ENCODE assay signal across 9 mouse cellular contexts in genomic region chr15:100550280-100550679, GRCm38 (mm10). TPM values are rescaled to one million over a fixed set of nuclear protein-coding genes. Genes with fewer than 3 reads are reported as not detected.
A peak's percentile ranks its signal among the peaks of the same experiment; 100 is the strongest.
DNase-seq lines count a peak whose midpoint lies in the region; ATAC-seq lines count a peak whose summit lies in the region.
"Had no signal": no experiment of that assay in that cellular context is flagged by ENCODE, and none has a peak within 500 bp of the region (broad histone marks: within the 10 kb centered on the region; RNA-seq: fewer than 3 reads in every experiment).

No protein-coding gene starts in this region.

- WGBS in heart, embryonic 15.5 days: 86% methylated on average over 4 of the region's 4 CpGs
- WGBS in embryonic facial prominence, embryonic 14.5 days: 92% methylated on average over 4 of the region's 4 CpGs
- WGBS in kidney, embryonic 16.5 days: 92% methylated on average over 4 of the region's 4 CpGs
- 87% methylated on average over 4 of the region's 4 CpGs for WGBS in midbrain, embryonic 16.5 days

- H3K4me2 ChIP-seq in heart, embryonic 15.5 days: peak overlapping the region; percentile 91
- peak overlapping the region; percentile 78; the same call in 1 of the 2 replicates for H3K4me2 ChIP-seq in embryonic facial prominence, embryonic 14.5 days (ENCODE audit: low read depth, low read length)
- H3K4me2 ChIP-seq in kidney, embryonic 16.5 days (replicated peaks; ENCODE audit: low read depth, low read length): peak overlapping the region; percentile 82
- peak overlapping the region; percentile 82; the same call in 1 of the 2 replicates for H3K4me2 ChIP-seq in midbrain, embryonic 16.5 days (ENCODE audit: low read length)

- intact Hi-C loops in heart, postnatal 14 days (cut with DNase I): loop anchor here (5.0 kb wide), 1 partner anchor 62 kb away; no protein-coding TSS in a partner anchor

- no peak overlapping the region for H3K9ac ChIP-seq in heart, embryonic 15.5 days
- H3K9ac ChIP-seq in embryonic facial prominence, embryonic 14.5 days (ENCODE audit: low read depth, low read length): no peak overlapping the region
- 0 out of 2 replicates have a peak overlapping the region, but pooled peaks have one; percentile 86 for H3K9ac ChIP-seq in kidney, embryonic 16.5 days (replicated peaks; ENCODE audit: low read length)
- H3K9ac ChIP-seq in midbrain, embryonic 16.5 days (ENCODE audit: low read depth, low read length): peak overlapping the region; percentile 14; the same call in 1 of the 2 replicates

- no peak for DNase-seq in heart, postnatal 14 days
- DNase-seq in embryonic facial prominence, embryonic 14.5 days (ENCODE audit: low spot score): no peak
- DNase-seq in natural killer cell, adult 2 months (ENCODE audit: low spot score in 2 of 2): no peak
- no peak for DNase-seq in adrenal gland, postnatal 14 days
- DNase-seq in c-Kit-positive CD71-positive TER-119-positive erythroid progenitor cells, embryonic 14.5 days (ENCODE audit: low spot score): no peak
- DNase-seq: spleen, adult 18-20 months had no signal

- no peak for ATAC-seq in heart, embryonic 15.5 days (replicated peaks; ENCODE audit: insufficient number of reproducible peaks, insufficient read depth, low FRiP score, low read depth)
- ATAC-seq in embryonic facial prominence, embryonic 14.5 days (ENCODE audit: low read depth): no peak
- no peak for ATAC-seq in kidney, embryonic 16.5 days (ENCODE audit: low FRiP score, low TSS enrichment)
- no peak for ATAC-seq in midbrain, embryonic 16.5 days

- no peak overlapping the region for H3K27ac ChIP-seq in heart, embryonic 15.5 days
- no peak overlapping the region for H3K27ac ChIP-seq in embryonic facial prominence, embryonic 14.5 days (replicated peaks; ENCODE audit: low read depth, low read length)
- no peak overlapping the region for H3K27ac ChIP-seq in kidney, embryonic 16.5 days (ENCODE audit: low read length)
- H3K27ac ChIP-seq in midbrain, embryonic 16.5 days (ENCODE audit: low read length): no peak overlapping the region

- H3K9me3 ChIP-seq in heart, embryonic 15.5 days (replicated peaks): no peaks in the 10 kb centered on the region
- H3K9me3 ChIP-seq in embryonic facial prominence, embryonic 14.5 days (ENCODE audit: control insufficient read depth, low read length): peaks cover 6% of the 10 kb centered on the region
- H3K9me3 ChIP-seq in kidney, embryonic 16.5 days (ENCODE audit: low read length): peaks cover 3% of the 10 kb centered on the region; the same call in 1 of the 2 replicates
- no peaks in the 10 kb centered on the region for H3K9me3 ChIP-seq in midbrain, embryonic 16.5 days (replicated peaks; ENCODE audit: control insufficient read depth, low read length, poor library complexity, severe bottlenecking)

- no peak overlapping the region for H3K4me3 ChIP-seq in heart, embryonic 15.5 days
- H3K4me3 ChIP-seq in embryonic facial prominence, embryonic 14.5 days (ENCODE audit: low read depth, low read length): peak overlapping the region; percentile 87
- peak overlapping the region; percentile 85 for H3K4me3 ChIP-seq in kidney, embryonic 16.5 days (ENCODE audit: low read length)
- no peak overlapping the region for H3K4me3 ChIP-seq in midbrain, embryonic 16.5 days (ENCODE audit: low read depth, low read length)

- H3K36me3 ChIP-seq in heart, embryonic 15.5 days: peaks cover 3% of the 10 kb centered on the region; the same call in 1 of the 2 replicates
- H3K36me3 ChIP-seq in embryonic facial prominence, embryonic 14.5 days (ENCODE audit: control insufficient read depth, insufficient read depth, low read length): peaks cover 30% of the 10 kb centered on the region; the same call in 1 of the 2 replicates
- H3K36me3 ChIP-seq in kidney, embryonic 16.5 days (ENCODE audit: insufficient read depth, low read length): peaks cover 16% of the 10 kb centered on the region
- H3K36me3 ChIP-seq in midbrain, embryonic 16.5 days (ENCODE audit: control insufficient read depth, insufficient read depth, low read length): no peaks in the 10 kb centered on the region

- H3K4me1 ChIP-seq in heart, embryonic 15.5 days (replicated peaks): peaks cover 13% of the 10 kb centered on the region
- peaks cover 4% of the 10 kb centered on the region for H3K4me1 ChIP-seq in embryonic facial prominence, embryonic 14.5 days (ENCODE audit: control insufficient read depth, insufficient read depth, low read length)
- H3K4me1 ChIP-seq in kidney, embryonic 16.5 days (ENCODE audit: insufficient read depth, low read length): peaks cover 12% of the 10 kb centered on the region
- H3K4me1 ChIP-seq in midbrain, embryonic 16.5 days (ENCODE audit: control insufficient read depth, insufficient read depth, low read length): peaks cover 11% of the 10 kb centered on the region

- no peaks in the 10 kb centered on the region for H3K27me3 ChIP-seq in heart, embryonic 15.5 days
- H3K27me3 ChIP-seq in embryonic facial prominence, embryonic 14.5 days (replicated peaks; ENCODE audit: control insufficient read depth, insufficient read depth, low read length): no peaks in the 10 kb centered on the region
- no peaks in the 10 kb centered on the region for H3K27me3 ChIP-seq in kidney, embryonic 16.5 days (ENCODE audit: insufficient read depth, low read length)
- H3K27me3 ChIP-seq in midbrain, embryonic 16.5 days (ENCODE audit: control insufficient read depth, insufficient read depth, low read depth, low read length): no peaks in the 10 kb centered on the region

RNA-seq across cellular contexts. Expression of gene Tfcp2, which starts 1.5 kb away (rescaled TPM):
- 15.8 and 20.1 TPM in 2 replicates for polyA plus RNA-seq in heart, embryonic 15.5 days (2015; fragmentation: Nextera tagmentation; extraction: Ambion mirVana)
- total RNA-seq in heart, postnatal 14 days (2021): 10 to 100 TPM; 14.3 to 15.8 TPM
- 17.4 and 22.6 TPM in 2 replicates for polyA plus RNA-seq in embryonic facial prominence, embryonic 14.5 days (2014; fragmentation: Nextera tagmentation; extraction: Ambion mirVana)
- 37.5 and 37.8 TPM in 2 replicates for polyA plus RNA-seq in kidney, embryonic 16.5 days (2015; fragmentation: Nextera tagmentation; extraction: Ambion mirVana)
- 38.6 and 43.0 TPM in 2 replicates for polyA plus RNA-seq in midbrain, embryonic 16.5 days (2015; fragmentation: Nextera tagmentation; extraction: Ambion mirVana)
- total RNA-seq in adrenal gland, postnatal 14 days (2021): 19.9 and 25.0 TPM in 2 replicates

RNA-seq across cellular contexts. Expression of gene Pou6f1, which starts 49.5 kb away (rescaled TPM):
- polyA plus RNA-seq in heart, embryonic 15.5 days (2015; fragmentation: Nextera tagmentation; extraction: Ambion mirVana): 4.3 and 5.1 TPM in 2 replicates
- total RNA-seq in heart, postnatal 14 days (2021): 10 to 100 TPM; 13.2 to 14.6 TPM
- 8.3 and 10.1 TPM in 2 replicates for polyA plus RNA-seq in embryonic facial prominence, embryonic 14.5 days (2014; fragmentation: Nextera tagmentation; extraction: Ambion mirVana)
- polyA plus RNA-seq in kidney, embryonic 16.5 days (2015; fragmentation: Nextera tagmentation; extraction: Ambion mirVana): 10.1 and 10.2 TPM in 2 replicates
- 33.1 and 36.4 TPM in 2 replicates for polyA plus RNA-seq in midbrain, embryonic 16.5 days (2015; fragmentation: Nextera tagmentation; extraction: Ambion mirVana)
- total RNA-seq in adrenal gland, postnatal 14 days (2021): 17.2 and 17.8 TPM in 2 replicates

RNA-seq across cellular contexts. Expression of gene Csrnp2, which starts 55.0 kb away (rescaled TPM):
- polyA plus RNA-seq in heart, embryonic 15.5 days (2015; fragmentation: Nextera tagmentation; extraction: Ambion mirVana): 6.8 and 8.2 TPM in 2 replicates
- total RNA-seq in heart, postnatal 14 days (2021): 1 to 10 TPM; 3.1 to 3.2 TPM
- polyA plus RNA-seq in embryonic facial prominence, embryonic 14.5 days (2014; fragmentation: Nextera tagmentation; extraction: Ambion mirVana): 15.5 and 17.3 TPM in 2 replicates
- polyA plus RNA-seq in kidney, embryonic 16.5 days (2015; fragmentation: Nextera tagmentation; extraction: Ambion mirVana): 15.3 and 16.4 TPM in 2 replicates
- 48.1 and 51.3 TPM in 2 replicates for polyA plus RNA-seq in midbrain, embryonic 16.5 days (2015; fragmentation: Nextera tagmentation; extraction: Ambion mirVana)
- total RNA-seq in adrenal gland, postnatal 14 days (2021): 5.8 and 6.1 TPM in 2 replicates

Comparison
In these comparisons a context has a peak if more than half of its experiments do, and no peak if none do; other contexts are left out.
1. H3K4me3 ChIP-seq: peak in embryonic facial prominence, embryonic 14.5 days (single experiment) and kidney, embryonic 16.5 days (single experiment); none in heart, embryonic 15.5 days (single experiment) and midbrain, embryonic 16.5 days (single experiment).
2. H3K9ac ChIP-seq: peak in kidney, embryonic 16.5 days (single experiment) and midbrain, embryonic 16.5 days (single experiment); none in heart, embryonic 15.5 days (single experiment) and embryonic facial prominence, embryonic 14.5 days (single experiment).
3. Peak in every context shown above with its lines, with median percentiles within 50 percentile points of each other: H3K4me2 ChIP-seq.